Mouse (Mus musculus): Measurements from ENCODE around the gene Kcnip2.

GRCm38 (mm10) chr19:45788337-45788736 is 27.5 kb downstream of the Kcnip2 start:
- TF ChIP-seq CTCF (IDR thresholded peaks at IDR 0.05; ENCODE audit: extremely low read depth, insufficient read length, insufficient replicate concordance, low read depth, low read length) (no peak), POLR2A (IDR thresholded peaks at IDR 0.05; ENCODE audit: low read depth, low read length) (no peak)
